Comparison of ENCODE assay signal across 8 mouse cellular contexts in genomic region chr9:123478031-123478585, GRCm38 (mm10). TPM values are rescaled to one million over a fixed set of nuclear protein-coding genes. Genes with fewer than 3 reads are reported as not detected.
DNase-seq lines count a peak whose midpoint lies in the region; ATAC-seq lines count a peak whose summit lies in the region.

No protein-coding gene starts in this region.

- DNase-seq in frontal cortex, postnatal 14 days (ENCODE audit: low spot score in 2 of 2) = no peak
- DNase-seq in MN1 (ENCODE audit: low spot score) = peak; percentile 72
- peak; percentile 79 for DNase-seq in embryonic facial prominence, embryonic 11.5 days (ENCODE audit: low spot score)
- peak; percentile 74 for DNase-seq in heart, postnatal 10 days
- peak; percentile 35 to 46 for DNase-seq in kidney, postnatal 36 days
- DNase-seq in spleen, postnatal 14 days (ENCODE audit: low spot score in 2 of 2) = peak; percentile 36 to 50

- no peaks in the 10 kb centered on the region for H3K27me3 ChIP-seq in embryonic facial prominence, embryonic 11.5 days (ENCODE audit: control insufficient read depth, insufficient read depth, low read length)

- under 1% methylated on average over 25 of the region's 29 CpGs for WGBS in embryonic facial prominence, embryonic 11.5 days

- H3K36me3 ChIP-seq in embryonic facial prominence, embryonic 11.5 days (replicated peaks; ENCODE audit: control insufficient read depth, insufficient read depth, low read depth, low read length) = no peaks in the 10 kb centered on the region; the same call in 1 of the 2 replicates

- peak overlapping the region; percentile 66 for H3K4me2 ChIP-seq in embryonic facial prominence, embryonic 11.5 days (ENCODE audit: low read depth, low read length)

- H3K4me3 ChIP-seq in embryonic facial prominence, embryonic 11.5 days (ENCODE audit: low read depth, low read length) = peak overlapping the region; percentile 35

- peaks cover 5% of the 10 kb centered on the region for H3K4me1 ChIP-seq in embryonic facial prominence, embryonic 11.5 days (ENCODE audit: control insufficient read depth, insufficient read depth, low read length)

- no peak overlapping the region for H3K27ac ChIP-seq in embryonic facial prominence, embryonic 11.5 days (replicated peaks; ENCODE audit: low read depth, low read length)

- ATAC-seq in frontal cortex, adult (ENCODE audit: low TSS enrichment) = peak; percentile 66
- peak; percentile 79 for ATAC-seq in embryonic facial prominence, embryonic 11.5 days (replicated peaks; ENCODE audit: insufficient number of reproducible peaks, low FRiP score, low TSS enrichment, low read depth)
- ATAC-seq in megakaryocyte, adult 5-6 weeks (ENCODE audit: poor library complexity, severe bottlenecking) = peak; percentile 34

- peak overlapping the region; percentile 51 for H3K9ac ChIP-seq in embryonic facial prominence, embryonic 11.5 days (replicated peaks; ENCODE audit: low read length)

- H3K9me3 ChIP-seq in embryonic facial prominence, embryonic 11.5 days (replicated peaks; ENCODE audit: control insufficient read depth, low read length) = no peaks in the 10 kb centered on the region

- intact Hi-C loops in heart, postnatal 10 days (cut with DNase I) = loop anchor here (2.0 kb wide), 1 partner anchor 27 kb away; no protein-coding TSS in a partner anchor

RNA-seq across cellular contexts. Expression of gene Limd1, which starts 0.4 kb away (rescaled TPM):
- polyA plus RNA-seq in embryonic facial prominence, embryonic 11.5 days (2014; fragmentation: Nextera tagmentation; extraction: Ambion mirVana) = 46.0 and 48.3 TPM in 2 replicates
- total RNA-seq in heart, postnatal 10 days (2021) = 10 to 100 TPM; 49.6 to 53.5 TPM
- total RNA-seq in megakaryocyte, adult 5-6 weeks (2015) = 47.3 and 50.7 TPM in 2 replicates
- total RNA-seq in megakaryocyte, adult 5-6 weeks (2017) = 48.5 and 49.2 TPM in 2 replicates

RNA-seq across cellular contexts. Expression of gene Sacm1l, which starts 51.5 kb away (rescaled TPM):
- polyA plus RNA-seq in embryonic facial prominence, embryonic 11.5 days (2014; fragmentation: Nextera tagmentation; extraction: Ambion mirVana) = 53.6 and 62.4 TPM in 2 replicates
- 10 to 100 TPM; 43.5 to 45.3 TPM for total RNA-seq in heart, postnatal 10 days (2021)
- total RNA-seq in megakaryocyte, adult 5-6 weeks (2015) = 38.9 and 41.4 TPM in 2 replicates
- 46.1 and 49.5 TPM in 2 replicates for total RNA-seq in megakaryocyte, adult 5-6 weeks (2017)

Comparison
In these comparisons a context has a peak if more than half of its experiments do, and no peak if none do; other contexts are left out.
1. DNase-seq: peak in MN1 (single experiment), embryonic facial prominence, embryonic 11.5 days (single experiment), heart, postnatal 10 days (2 of 2), kidney, postnatal 36 days (2 of 2) and spleen, postnatal 14 days (2 of 2); none in frontal cortex, postnatal 14 days (0 of 2).
2. Peak in every context shown above with its lines, with median percentiles within 50 percentile points of each other: ATAC-seq.